Mouse (Mus musculus) neural tube, embryonic 13.5 days (tissue): ENCODE measurements around the gene Hlx. TPM values are rescaled to one million over a fixed set of nuclear protein-coding genes. Genes with fewer than 3 reads are reported as not detected.

Source experiments
- ATAC-seq: fragments of 200-750 bp; cut with Nextera tagmentation; 2 replicates; pipeline ENCODE4 v1.8.0; 2017; ENCODE audit warnings: low read depth, mild to moderate bottlenecking, moderate TSS enrichment, moderate library complexity
- H3K27ac ChIP-seq: fragments of 300-500 bp; sonication (generic); replicated peaks from 2 replicates; pipeline ENCODE4 v1.5.1; 2015; ENCODE audit warnings: moderate library complexity, mild to moderate bottlenecking, inconsistent platforms
- H3K27me3 ChIP-seq: fragments of 300-500 bp; sonication (generic); 2 replicates; pipeline ENCODE4 v1.6.1; 2015; ENCODE audit warnings: mild to moderate bottlenecking, inconsistent platforms
- H3K36me3 ChIP-seq: fragments of 300-500 bp; sonication (generic); 2 replicates; pipeline ENCODE4 v1.6.1; 2015; ENCODE audit warnings: mild to moderate bottlenecking, inconsistent platforms
- H3K4me1 ChIP-seq: fragments of 300-500 bp; sonication (generic); replicated peaks from 2 replicates; pipeline ENCODE4 v1.6.1; 2015; ENCODE audit warnings: inconsistent platforms
- H3K4me2 ChIP-seq: fragments of 300-500 bp; sonication (generic); 2 replicates; pipeline ENCODE4 v1.6.1; 2015; ENCODE audit warnings: inconsistent platforms, mild to moderate bottlenecking, moderate library complexity
- H3K4me3 ChIP-seq: fragments of 300-500 bp; sonication (generic); 2 replicates; pipeline ENCODE4 v1.5.1; 2015; ENCODE audit warnings: mild to moderate bottlenecking, inconsistent platforms
- H3K9ac ChIP-seq: fragments of 300-500 bp; sonication (generic); 2 replicates; pipeline ENCODE4 v1.6.1; 2015; ENCODE audit warnings: moderate library complexity, mild to moderate bottlenecking, inconsistent platforms
- H3K9me3 ChIP-seq: fragments of 300-500 bp; sonication (generic); 2 replicates; pipeline ENCODE4 v1.6.1; 2016; ENCODE audit warnings: inconsistent platforms
- WGBS: fragments of 180-500 bp; shearing (Covaris S2); methylation state at CpG from one replicate; pipeline ENCODE4 v1.1.7; 2015; 5-methylcytosine and 5-hydroxymethylcytosine counted together
- polyA plus RNA-seq: library from polyadenylated mRNA; unstranded; fragments of >200 nt; fragmentation: Nextera tagmentation; extraction: Ambion mirVana; gene quantifications from 2 replicates; pipeline ENCODE4 v1.2.1, GENCODE M21; 2015

Hlx gene
- polyA plus RNA-seq, 1 experiment from 2014 or later, result 4.1 TPM

DNA sequence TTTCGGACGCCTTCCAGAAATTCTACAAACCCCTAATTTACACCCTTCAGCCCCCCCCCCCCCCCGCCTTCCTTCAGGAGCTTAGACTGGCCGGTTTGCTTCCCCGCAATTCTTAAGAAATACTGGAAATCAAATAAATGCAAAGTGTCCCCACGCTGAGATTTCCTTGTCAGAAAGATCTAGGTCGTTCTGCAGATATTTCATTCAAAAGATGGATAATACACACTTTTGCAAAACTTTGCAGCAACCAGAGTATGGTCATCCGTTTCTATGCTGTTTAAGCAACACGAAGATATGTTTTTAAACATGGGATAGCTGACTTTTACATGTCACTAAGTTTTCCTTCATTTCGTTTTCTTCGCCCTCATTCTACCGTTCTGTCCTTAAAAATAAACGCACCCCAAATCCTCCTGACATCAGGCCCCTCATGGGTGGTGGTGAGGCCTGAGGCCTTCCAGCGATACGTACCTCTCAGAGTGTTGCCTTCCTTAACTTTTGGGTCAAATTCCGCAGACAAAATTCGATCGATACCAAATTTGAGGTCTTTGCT lies 1.3 kb downstream of the Hlx start:
- H3K27me3 ChIP-seq, result peaks cover 96% of the 10 kb centered on the region
- peak overlapping the region; percentile 64 for H3K9ac ChIP-seq
- peaks cover 29% of the 10 kb centered on the region for H3K4me1 ChIP-seq
- H3K9me3 ChIP-seq, result no peaks in the 10 kb centered on the region
- no peak for ATAC-seq
- H3K4me2 ChIP-seq, result peak overlapping the region; percentile 59
- WGBS, result 1% methylated on average over 18 of the region's 18 CpGs
- H3K27ac ChIP-seq, result peak overlapping the region; percentile 70; the same call in 1 of the 2 replicates
- no peaks in the 10 kb centered on the region for H3K36me3 ChIP-seq
- peak overlapping the region; percentile 43 for H3K4me3 ChIP-seq

DNA sequence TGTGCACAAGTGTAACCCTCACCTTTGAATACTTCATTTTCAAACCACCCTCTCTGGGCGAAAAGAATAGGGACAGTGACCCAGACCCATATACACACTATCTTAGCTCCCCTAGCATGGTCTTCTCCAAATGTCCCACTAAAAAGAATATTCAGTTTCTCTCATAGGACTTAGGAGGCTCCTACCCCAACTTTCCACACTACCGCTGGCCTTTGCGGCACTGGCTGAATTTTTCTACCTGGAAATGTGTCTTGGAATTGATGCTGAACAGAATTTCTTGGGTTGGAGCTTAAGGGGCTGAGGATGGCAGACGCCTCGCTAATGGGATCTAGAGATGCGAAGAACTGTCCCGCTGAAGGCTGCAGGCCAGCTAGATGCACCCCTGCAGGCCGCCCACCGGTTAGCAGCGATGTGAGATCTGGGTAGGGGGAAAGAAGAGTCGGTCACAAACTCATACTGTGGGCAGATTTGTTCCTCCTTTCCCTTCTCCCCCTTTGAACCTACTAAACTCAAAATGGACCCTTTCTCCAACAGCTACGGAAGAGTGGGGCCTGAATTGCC lies 1.9 kb downstream of the Hlx start:
- H3K27ac ChIP-seq, result no peak overlapping the region
- H3K36me3 ChIP-seq, result no peaks in the 10 kb centered on the region
- peak overlapping the region; percentile 12; the same call in 1 of the 2 replicates for H3K9ac ChIP-seq
- H3K4me2 ChIP-seq, result peak overlapping the region; percentile 59
- H3K27me3 ChIP-seq, result peaks cover 96% of the 10 kb centered on the region
- ATAC-seq, result no peak
- 2% methylated on average over 12 of the region's 12 CpGs for WGBS
- peaks cover 29% of the 10 kb centered on the region for H3K4me1 ChIP-seq
- peak overlapping the region; percentile 43 for H3K4me3 ChIP-seq
- no peaks in the 10 kb centered on the region for H3K9me3 ChIP-seq

DNA sequence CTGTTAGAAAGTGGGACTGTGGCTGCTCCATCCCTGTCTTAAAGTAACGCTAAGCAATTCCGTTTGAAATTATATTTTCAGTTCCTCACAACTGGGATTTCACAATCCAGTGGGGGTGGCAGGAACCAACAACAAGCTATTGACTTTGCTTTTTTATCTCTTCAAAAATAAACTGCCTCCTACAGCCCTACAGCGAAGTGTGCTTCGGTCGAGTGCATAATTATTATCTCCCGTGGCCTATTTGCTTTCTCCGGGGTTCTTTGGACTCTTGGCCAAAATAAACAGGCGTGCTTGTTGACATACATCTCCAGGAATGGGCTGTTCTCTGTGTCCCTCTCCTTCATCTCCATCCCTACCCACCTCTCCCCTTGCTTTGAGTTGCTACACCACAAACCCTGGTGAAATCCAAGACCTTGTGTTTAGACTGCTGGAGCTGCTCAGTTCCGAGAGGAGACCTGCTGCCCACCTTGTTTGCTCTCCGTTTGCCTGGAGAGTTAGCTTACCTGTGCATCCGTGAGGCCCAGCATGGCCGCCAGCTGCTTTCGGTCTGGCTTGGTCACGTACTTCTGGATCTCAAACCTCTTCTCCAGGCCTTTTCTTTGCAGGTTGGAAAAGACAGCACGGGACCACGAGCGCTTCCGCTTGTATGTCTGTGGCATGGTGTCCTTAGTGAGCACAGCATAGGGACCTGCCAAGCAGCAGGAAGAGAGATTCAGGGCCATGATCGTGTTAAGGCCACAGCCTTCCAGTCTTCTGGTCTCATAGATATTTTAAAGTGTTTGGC lies 2.9 kb downstream of the Hlx start:
- H3K27ac ChIP-seq, result no peak overlapping the region
- no peak overlapping the region for H3K9ac ChIP-seq
- WGBS, result 1% methylated on average over 19 of the region's 19 CpGs
- H3K27me3 ChIP-seq, result peaks cover 98% of the 10 kb centered on the region
- no peaks in the 10 kb centered on the region for H3K9me3 ChIP-seq
- no peaks in the 10 kb centered on the region for H3K36me3 ChIP-seq
- peak overlapping the region; percentile 59 for H3K4me2 ChIP-seq
- ATAC-seq, result no peak
- peaks cover 29% of the 10 kb centered on the region for H3K4me1 ChIP-seq
- H3K4me3 ChIP-seq, result peak overlapping the region; percentile 43; the same call in 1 of the 2 replicates

GRCm38 (mm10) chr1:184728561-184729115 lies 3.8 kb downstream of the Hlx start:
- ATAC-seq, result no peak
- Histone ChIP-seq H3K4me3 (no peak overlapping the region), H3K27ac (no peak overlapping the region), H3K9ac (no peak overlapping the region), H3K27me3 (peaks cover 98% of the 10 kb centered on the region), H3K4me2 (0 out of 2 replicates have a peak overlapping the region, but pooled peaks have one; percentile 62), H3K9me3 (no peaks in the 10 kb centered on the region), H3K36me3 (no peaks in the 10 kb centered on the region), H3K4me1 (peaks cover 29% of the 10 kb centered on the region)
- WGBS, result 4% methylated on average over 6 of the region's 6 CpGs

DNA sequence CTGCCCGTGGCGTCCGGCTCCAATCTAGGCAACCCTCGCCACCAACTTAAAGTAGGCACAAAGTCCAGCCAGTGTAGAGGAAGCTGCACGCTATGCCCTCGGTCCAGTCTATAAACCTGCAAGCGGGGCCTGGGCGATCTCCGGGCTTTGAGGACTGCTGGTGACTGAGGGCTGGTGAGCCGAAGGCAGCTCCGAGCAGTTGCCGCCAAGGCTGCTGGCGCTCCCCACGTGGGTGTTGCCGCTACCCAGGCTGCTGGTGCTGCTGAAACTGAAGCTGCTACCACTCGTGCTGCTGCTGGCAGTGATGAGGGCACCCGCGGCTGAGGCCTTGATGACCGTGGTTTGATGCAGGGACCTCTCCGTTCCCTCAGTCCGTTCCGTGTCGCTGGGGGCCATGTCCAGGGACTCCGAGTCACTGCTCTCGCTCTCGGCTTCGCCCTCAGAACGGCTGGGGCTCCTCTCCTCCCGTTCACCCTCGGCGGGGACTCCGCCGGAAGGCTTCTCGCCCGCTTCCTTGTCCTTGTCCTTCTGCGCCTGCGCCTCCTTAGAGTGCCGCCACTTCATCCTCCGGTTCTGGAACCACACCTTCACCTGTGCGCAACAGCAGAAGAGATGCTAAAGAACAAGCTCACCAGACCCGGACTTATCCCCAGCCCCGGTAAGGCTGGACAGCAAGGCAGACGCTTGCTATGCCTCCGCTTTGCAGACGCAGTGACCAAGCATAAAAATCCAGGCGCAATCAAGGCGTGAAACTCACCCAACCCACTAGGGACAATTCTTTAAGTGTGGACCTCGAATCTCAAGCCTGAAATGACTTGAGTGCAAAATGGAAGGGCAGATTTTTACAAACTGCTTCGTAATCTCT lies 4.8 kb downstream of the Hlx start:
- Histone ChIP-seq H3K4me2 (peak overlapping the region; percentile 62), H3K9ac (peak overlapping the region; percentile 31), H3K4me3 (peak overlapping the region; percentile 39), H3K4me1 (peaks cover 26% of the 10 kb centered on the region), H3K27ac (no peak overlapping the region), H3K27me3 (peaks cover 98% of the 10 kb centered on the region), H3K36me3 (no peaks in the 10 kb centered on the region), H3K9me3 (no peaks in the 10 kb centered on the region)
- ATAC-seq, result peak; percentile 57; the same call in 1 of the 2 replicates
- 4% methylated on average over 49 of the region's 49 CpGs for WGBS

DNA sequence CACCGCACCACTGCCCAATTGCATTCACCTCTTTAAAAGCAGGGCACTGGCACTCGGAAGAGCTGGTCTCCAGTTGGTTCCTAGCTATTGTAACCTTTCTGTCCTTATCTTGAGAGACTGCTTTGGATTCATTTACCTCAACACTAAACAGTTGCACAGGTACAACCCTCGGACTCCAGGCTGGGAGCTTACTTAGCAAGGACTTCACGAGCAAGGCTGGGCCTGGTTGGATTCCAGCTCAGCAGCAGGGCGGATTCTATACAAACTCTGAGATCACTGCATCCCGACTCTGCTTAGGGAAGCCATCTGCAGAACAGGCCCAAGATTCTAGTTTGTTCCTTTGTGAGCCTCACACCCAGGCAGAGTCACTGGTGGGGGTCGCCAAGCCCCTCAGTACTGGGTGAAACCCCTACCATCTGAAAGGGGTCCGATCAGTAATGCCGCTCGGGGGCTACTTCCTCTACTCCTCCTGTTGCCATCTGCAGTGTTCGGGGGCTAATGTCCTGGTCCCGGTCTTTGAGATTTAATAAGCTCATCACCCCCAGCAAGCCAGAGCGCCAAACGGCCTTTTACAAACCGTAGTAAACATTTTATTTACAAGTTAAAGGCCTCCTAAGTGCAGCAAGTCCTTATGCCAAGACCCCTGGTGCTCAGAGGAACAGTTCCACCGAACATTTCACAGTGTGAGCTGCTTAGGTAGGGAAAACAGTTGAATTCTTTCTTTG lies 5.7 kb downstream of the Hlx start:
- ATAC-seq, result no peak; the same call in 1 of the 2 replicates
- Histone ChIP-seq H3K9ac (no peak overlapping the region), H3K27ac (no peak overlapping the region), H3K36me3 (no peaks in the 10 kb centered on the region), H3K4me3 (peak overlapping the region; percentile 39; the same call in 1 of the 2 replicates), H3K9me3 (no peaks in the 10 kb centered on the region), H3K4me2 (peak overlapping the region; percentile 62; the same call in 1 of the 2 replicates), H3K27me3 (peaks cover 100% of the 10 kb centered on the region), H3K4me1 (peaks cover 19% of the 10 kb centered on the region)
- 5% methylated on average over 16 of the region's 16 CpGs for WGBS

GRCm38 (mm10) chr1:184725318-184725790 lies 7.1 kb downstream of the Hlx start:
- Histone ChIP-seq H3K4me1 (peaks cover 14% of the 10 kb centered on the region), H3K27me3 (peaks cover 100% of the 10 kb centered on the region), H3K9me3 (no peaks in the 10 kb centered on the region), H3K9ac (no peak overlapping the region), H3K36me3 (no peaks in the 10 kb centered on the region), H3K4me2 (no peak overlapping the region), H3K4me3 (no peak overlapping the region), H3K27ac (no peak overlapping the region)
- no peak for ATAC-seq
- WGBS, result 1% methylated on average over 11 of the region's 11 CpGs

DNA sequence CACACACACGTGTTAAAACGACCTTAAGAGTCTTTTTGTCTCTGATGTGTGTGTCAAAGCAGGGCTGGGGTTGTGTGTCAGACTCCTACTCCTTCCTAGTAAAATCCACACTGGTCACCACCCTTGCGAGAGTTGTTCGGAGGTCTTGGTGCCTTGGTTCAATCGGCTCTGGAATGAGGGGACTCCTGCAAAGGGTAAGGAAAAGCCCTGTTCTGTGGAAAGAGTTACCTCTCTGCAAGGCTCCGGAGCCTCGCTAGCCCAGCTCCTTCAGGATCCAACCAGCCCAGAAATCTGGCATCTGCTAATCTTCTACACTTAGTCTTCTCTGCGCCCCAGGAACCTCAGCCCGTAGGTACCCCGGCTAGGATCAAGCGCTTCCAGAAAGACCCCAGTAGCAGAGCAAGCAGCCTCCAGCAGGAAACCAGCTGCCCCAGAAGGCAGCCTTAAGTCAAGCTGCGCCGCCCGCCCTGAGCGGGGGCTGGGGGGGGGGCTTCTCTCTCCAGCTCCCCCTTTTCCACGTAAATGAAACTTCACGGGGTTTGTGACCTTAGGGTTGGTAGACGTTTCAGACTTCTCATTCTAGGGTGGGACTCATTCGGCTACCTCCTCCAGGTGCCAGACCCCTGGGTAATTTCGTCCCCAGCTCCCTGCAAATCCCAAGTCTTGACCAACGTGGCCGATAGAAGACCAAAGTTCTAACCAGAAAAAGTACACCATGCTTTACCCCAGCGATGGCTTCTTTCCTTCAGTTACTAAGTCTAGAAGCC lies 7.7 kb downstream of the Hlx start:
- peaks cover 14% of the 10 kb centered on the region for H3K4me1 ChIP-seq
- H3K27ac ChIP-seq, result no peak overlapping the region
- 2% methylated on average over 23 of the region's 23 CpGs for WGBS
- H3K27me3 ChIP-seq, result peaks cover 100% of the 10 kb centered on the region
- H3K9me3 ChIP-seq, result no peaks in the 10 kb centered on the region
- H3K4me2 ChIP-seq, result no peak overlapping the region
- ATAC-seq, result no peak
- H3K36me3 ChIP-seq, result no peaks in the 10 kb centered on the region
- no peak overlapping the region for H3K9ac ChIP-seq
- H3K4me3 ChIP-seq, result no peak overlapping the region

DNA sequence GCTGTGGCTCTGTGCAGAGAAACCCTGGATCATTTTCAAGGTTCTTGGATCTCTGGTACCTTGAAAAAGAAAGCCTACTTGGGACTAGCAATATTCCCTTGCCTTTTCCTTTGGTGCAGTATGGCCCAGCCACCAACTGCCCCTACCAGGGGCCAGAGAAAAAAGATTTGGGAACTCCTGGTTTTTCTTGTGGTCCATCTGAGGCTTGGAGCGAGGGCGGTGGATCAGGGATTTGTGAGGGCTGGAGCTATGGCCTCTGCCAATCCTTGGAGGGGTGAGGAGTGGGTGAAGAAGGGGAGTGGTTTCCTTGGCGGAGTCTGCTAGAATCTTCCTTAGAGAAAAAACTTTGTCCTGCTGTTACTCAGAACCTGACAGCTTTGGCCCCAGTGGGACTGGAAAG lies 8.5 kb downstream of the Hlx start:
- no peak overlapping the region for H3K4me2 ChIP-seq
- ATAC-seq, result no peak

DNA sequence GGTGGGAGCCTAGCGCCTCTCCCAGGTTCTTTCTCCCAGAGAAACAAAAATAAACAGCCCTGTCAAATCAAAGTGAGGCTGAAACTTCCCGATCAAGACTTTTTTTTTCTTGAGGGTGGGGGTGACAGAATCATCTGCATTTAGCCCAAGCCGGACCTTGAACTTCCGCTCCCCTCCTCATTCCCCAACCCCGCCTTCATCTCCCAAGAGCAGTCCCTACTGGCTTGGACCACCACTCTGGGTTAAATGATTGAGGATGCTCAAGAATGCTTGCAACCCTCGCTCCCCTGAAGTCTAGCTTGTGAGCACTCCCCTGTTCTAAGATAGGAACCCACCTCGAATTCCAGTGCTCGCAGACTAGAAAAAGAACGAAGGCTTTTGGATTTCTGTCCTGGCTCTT lies 11.3 kb downstream of the Hlx start:
- H3K4me3 ChIP-seq, result no peak overlapping the region
- peaks cover 100% of the 10 kb centered on the region for H3K27me3 ChIP-seq
- no peaks in the 10 kb centered on the region for H3K9me3 ChIP-seq
- WGBS, result under 1% methylated on average over 9 of the region's 9 CpGs
- H3K4me2 ChIP-seq, result no peak overlapping the region
- no peak overlapping the region for H3K9ac ChIP-seq
- ATAC-seq, result no peak
- no peak overlapping the region for H3K27ac ChIP-seq
- no peaks in the 10 kb centered on the region for H3K36me3 ChIP-seq
- 0 out of 2 replicates have a peak, but pooled peaks cover 6% of the 10 kb centered on the region for H3K4me1 ChIP-seq

More for the DNA sequence above, 8.5 kb downstream of the Hlx start:
- 0% methylated on average over 3 of the region's 3 CpGs for WGBS
- H3K27ac ChIP-seq, result no peak overlapping the region
- peaks cover 14% of the 10 kb centered on the region for H3K4me1 ChIP-seq
- H3K4me3 ChIP-seq, result no peak overlapping the region
- H3K36me3 ChIP-seq, result no peaks in the 10 kb centered on the region
- H3K9me3 ChIP-seq, result no peaks in the 10 kb centered on the region
- H3K9ac ChIP-seq, result no peak overlapping the region
- peaks cover 100% of the 10 kb centered on the region for H3K27me3 ChIP-seq
